Mouse (Mus musculus) hindbrain, postnatal 0 days (tissue): ENCODE results near the gene B3gnt2. TPM values are rescaled to one million over a fixed set of nuclear protein-coding genes. Genes with fewer than 3 reads are reported as not detected.

Experiments used
- ATAC-seq: fragments of 200-750 bp; cut with Nextera tagmentation; 2 replicates; pipeline ENCODE4 v1.8.0; 2017; ENCODE audit warnings: mild to moderate bottlenecking, moderate TSS enrichment, moderate library complexity
- DNase-seq: peaks from one replicate; pipeline ENCODE4 v3.0.0-alpha.2; 2015; ENCODE audit warnings: low spot score
- H3K27ac ChIP-seq: fragments of 300-500 bp; sonication (generic); 2 replicates; pipeline ENCODE4 v1.5.1; 2014; ENCODE audit warnings: mild to moderate bottlenecking
- H3K27me3 ChIP-seq: fragments of 300-500 bp; sonication (generic); 2 replicates; pipeline ENCODE4 v1.6.1; 2014; ENCODE audit warnings: low read length, mixed read lengths; ENCODE audit not compliant: insufficient read depth
- H3K36me3 ChIP-seq: fragments of 300-500 bp; sonication (generic); 2 replicates; pipeline ENCODE4 v1.6.1; 2014; ENCODE audit warnings: low read length, mixed read lengths; ENCODE audit not compliant: insufficient read depth
- H3K4me1 ChIP-seq: fragments of 300-500 bp; sonication (generic); 2 replicates; pipeline ENCODE4 v1.6.1; 2014; ENCODE audit warnings: antibody characterized with exemption, low read length, mixed read lengths; ENCODE audit not compliant: insufficient read depth
- H3K4me2 ChIP-seq: fragments of 300-500 bp; sonication (generic); 2 replicates; pipeline ENCODE4 v1.6.1; 2014; ENCODE audit warnings: low read depth, mild to moderate bottlenecking, low read length, moderate library complexity, mixed read lengths
- H3K4me3 ChIP-seq: fragments of 300-500 bp; sonication (generic); 2 replicates; pipeline ENCODE4 v1.5.1; 2014; ENCODE audit warnings: low read length
- H3K9ac ChIP-seq: fragments of 300-500 bp; sonication (generic); replicated peaks from 2 replicates; pipeline ENCODE4 v1.6.1; 2014; ENCODE audit warnings: mild to moderate bottlenecking, low read length, moderate library complexity, mixed read lengths
- H3K9me3 ChIP-seq: fragments of 300-500 bp; sonication (generic); 2 replicates; pipeline ENCODE4 v1.6.1; 2016; ENCODE audit warnings: low read length, mixed read lengths
- CTCF ChIP-seq: IDR thresholded peaks from 2 replicates; pipeline ENCODE4 v1.5.1; 2016; ENCODE audit warnings: antibody characterized with exemption, control low read depth, low read depth
- WGBS: fragments of 180-500 bp; shearing (Covaris S2); extraction: QIAGEN DNeasy Blood & Tissue Kit; methylation state at CpG from one replicate; pipeline ENCODE4 v1.1.7; 2014; 5-methylcytosine and 5-hydroxymethylcytosine counted together
- polyA plus RNA-seq: library from polyadenylated mRNA; unstranded; fragments of >200 nt; fragmentation: Nextera tagmentation; extraction: Ambion mirVana; gene quantifications from 2 replicates; pipeline ENCODE4 v1.2.1, GENCODE M21; 2015
- total RNA-seq: library from RNA; depleted of rRNA; stranded (reverse); fragments of >200 nt; gene quantifications from 2 replicates; pipeline ENCODE4 v1.2.3, GENCODE M21; 2014

B3gnt2 gene
- total and polyA plus RNA-seq, 2 experiments from 2014 or later, result 2.9 to 9.2 TPM

- Histone ChIP-seq H3K36me3 (no peaks in the 10 kb centered on the region), H3K4me2 (no peak overlapping the region), H3K27me3 (no peaks in the 10 kb centered on the region), H3K9me3 (no peaks in the 10 kb centered on the region), H3K4me1 (no peaks in the 10 kb centered on the region), H3K27ac (no peak overlapping the region), H3K4me3 (no peak overlapping the region), H3K9ac (no peak overlapping the region)
- DNase-seq, result no peak
- ATAC-seq, result no peak
- 90% methylated on average over 3 of the region's 3 CpGs for WGBS
- no peak for TF ChIP-seq CTCF
These were observed 39.5 kb downstream of the B3gnt2 start for GRCm38 (mm10) chr11:22821243-22821642.

GRCm38 (mm10) chr11:22818371-22818770, 42.4 kb downstream of the B3gnt2 start:
- H3K27me3 ChIP-seq, result no peaks in the 10 kb centered on the region
- no peak overlapping the region for H3K9ac ChIP-seq
- DNase-seq, result no peak
- WGBS, result 71% methylated on average over 5 of the region's 5 CpGs
- TF ChIP-seq CTCF, result no peak
- no peak for ATAC-seq
- H3K36me3 ChIP-seq, result no peaks in the 10 kb centered on the region
- H3K4me2 ChIP-seq, result no peak overlapping the region
- H3K4me3 ChIP-seq, result no peak overlapping the region
- H3K27ac ChIP-seq, result no peak overlapping the region
- H3K9me3 ChIP-seq, result no peaks in the 10 kb centered on the region
- H3K4me1 ChIP-seq, result no peaks in the 10 kb centered on the region

- Histone ChIP-seq H3K9ac (no peak overlapping the region), H3K4me2 (no peak overlapping the region), H3K9me3 (no peaks in the 10 kb centered on the region), H3K27ac (no peak overlapping the region), H3K4me1 (no peaks in the 10 kb centered on the region), H3K27me3 (no peaks in the 10 kb centered on the region), H3K4me3 (no peak overlapping the region), H3K36me3 (no peaks in the 10 kb centered on the region)
- no peak for TF ChIP-seq CTCF
- DNase-seq (no peak), ATAC-seq (no peak)
- WGBS, result 79% methylated on average over 7 of the region's 7 CpGs
These were observed 44.9 kb downstream of the B3gnt2 start for GRCm38 (mm10) chr11:22815877-22816276.

- ATAC-seq (no peak), DNase-seq (no peak)
- Histone ChIP-seq H3K27ac (no peak overlapping the region), H3K9ac (no peak overlapping the region), H3K9me3 (no peaks in the 10 kb centered on the region), H3K4me3 (no peak overlapping the region), H3K4me2 (no peak overlapping the region), H3K27me3 (no peaks in the 10 kb centered on the region), H3K36me3 (no peaks in the 10 kb centered on the region), H3K4me1 (no peaks in the 10 kb centered on the region)
- no peak for TF ChIP-seq CTCF
These were observed 45.6 kb downstream of the B3gnt2 start for GRCm38 (mm10) chr11:22815143-22815542.

GRCm38 (mm10) chr11:22813921-22814704, 46.6 kb downstream of the B3gnt2 start:
- Histone ChIP-seq H3K4me2 (no peak overlapping the region), H3K4me3 (no peak overlapping the region), H3K9me3 (no peaks in the 10 kb centered on the region), H3K36me3 (no peaks in the 10 kb centered on the region), H3K9ac (no peak overlapping the region), H3K4me1 (no peaks in the 10 kb centered on the region), H3K27me3 (no peaks in the 10 kb centered on the region), H3K27ac (no peak overlapping the region)
- DNase-seq, result no peak
- no peak for ATAC-seq
- 83% methylated on average over 5 of the region's 5 CpGs for WGBS
- TF ChIP-seq CTCF, result no peak

- no peak for DNase-seq
These were observed 47.3 kb downstream of the B3gnt2 start for GRCm38 (mm10) chr11:22813427-22813826.

GRCm38 (mm10) chr11:22811413-22811812, 49.3 kb downstream of the B3gnt2 start:
- no peak for DNase-seq
- Histone ChIP-seq H3K36me3 (no peaks in the 10 kb centered on the region), H3K4me1 (no peaks in the 10 kb centered on the region), H3K27ac (no peak overlapping the region), H3K9me3 (no peaks in the 10 kb centered on the region), H3K4me2 (no peak overlapping the region), H3K9ac (no peak overlapping the region), H3K4me3 (no peak overlapping the region), H3K27me3 (no peaks in the 10 kb centered on the region)
- ATAC-seq, result no peak
- 91% methylated on average over 3 of the region's 3 CpGs for WGBS
- no peak for TF ChIP-seq CTCF

More at GRCm38 (mm10) chr11:22813427-22813826, 47.3 kb downstream of the B3gnt2 start:
- Histone ChIP-seq H3K4me2 (no peak overlapping the region), H3K36me3 (no peaks in the 10 kb centered on the region), H3K27ac (no peak overlapping the region), H3K4me1 (no peaks in the 10 kb centered on the region), H3K9me3 (no peaks in the 10 kb centered on the region), H3K4me3 (no peak overlapping the region), H3K9ac (no peak overlapping the region), H3K27me3 (no peaks in the 10 kb centered on the region)
- no peak for TF ChIP-seq CTCF
- 92% methylated on average over 3 of the region's 3 CpGs for WGBS
- no peak for ATAC-seq
